13 mouse cellular contexts compared by ENCODE assay signal in the genomic region with DNA sequence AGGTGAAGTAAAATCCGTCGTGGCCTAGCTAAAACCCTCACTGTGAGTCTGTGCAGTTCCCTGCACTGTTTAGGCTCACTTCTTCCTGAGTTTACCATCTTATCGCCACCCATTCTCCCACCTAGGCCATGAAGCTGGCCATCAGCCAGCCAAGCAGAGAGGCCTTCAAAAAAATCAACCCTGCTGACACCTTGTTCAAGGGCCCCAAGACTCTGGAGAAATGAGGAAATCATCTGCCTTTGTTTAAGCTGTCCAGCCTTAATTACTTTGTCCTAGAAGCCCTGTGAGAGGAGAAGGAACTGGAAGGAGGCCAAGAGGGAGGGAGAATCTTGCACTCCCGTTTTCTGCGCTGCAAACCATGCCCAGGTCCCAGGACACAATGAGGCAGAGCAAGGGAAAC. TPM values are rescaled to one million over a fixed set of nuclear protein-coding genes. Genes with fewer than 3 reads are reported as not detected.
A peak's percentile ranks its signal among the peaks of the same experiment; 100 is the strongest.
DNase-seq lines count a peak whose midpoint lies in the region; ATAC-seq and TF ChIP-seq lines count a peak whose summit lies in the region.
"Had no signal": no experiment of that assay in that cellular context is flagged by ENCODE, and none has a peak within 500 bp of the region (broad histone marks: within the 10 kb centered on the region; RNA-seq: fewer than 3 reads in every experiment).

No protein-coding gene starts in this region.

- no peak for TF ChIP-seq EP300 in lung, postnatal 0 days (IDR thresholded peaks at IDR 0.05)

- no peak for DNase-seq in hindbrain, postnatal 0 days (ENCODE audit: low spot score)
- no peak for DNase-seq in hindbrain, embryonic 10.5 days (ENCODE audit: low spot score)
- no peak for DNase-seq in testis, postnatal 14 days (ENCODE audit: low spot score)
- DNase-seq in lung, postnatal 0 days (ENCODE audit: low spot score) = peak; percentile 79
- DNase-seq in c-Kit-positive CD71-positive TER-119-positive erythroid progenitor cells, embryonic 14.5 days (ENCODE audit: low spot score) = no peak

- no peaks in the 10 kb centered on the region for H3K27me3 ChIP-seq in hindbrain, postnatal 0 days (ENCODE audit: insufficient read depth, low read length)
- no peaks in the 10 kb centered on the region for H3K27me3 ChIP-seq in hindbrain, embryonic 10.5 days (ENCODE audit: insufficient read depth, poor library complexity, severe bottlenecking)
- H3K27me3 ChIP-seq in testis, adult 2 months (ENCODE audit: control insufficient read depth, insufficient read depth, low read length) = no peaks in the 10 kb centered on the region
- no peaks in the 10 kb centered on the region for H3K27me3 ChIP-seq in lung, postnatal 0 days (replicated peaks; ENCODE audit: insufficient read depth, low read length)
- H3K27me3 ChIP-seq: CH12.LX; liver, embryonic 15.5 days; neural tube, embryonic 15.5 days had no signal

- 0 out of 2 replicates have a peak, but pooled peaks cover 5% of the 10 kb centered on the region for H3K4me1 ChIP-seq in hindbrain, postnatal 0 days (ENCODE audit: insufficient read depth, low read length)
- peaks cover 11% of the 10 kb centered on the region; the same call in 1 of the 2 replicates for H3K4me1 ChIP-seq in hindbrain, embryonic 10.5 days (replicated peaks)
- no peaks in the 10 kb centered on the region; the same call in 1 of the 2 replicates for H3K4me1 ChIP-seq in testis, adult 2 months (ENCODE audit: control insufficient read depth, insufficient read depth, low read length)
- peaks cover 3% of the 10 kb centered on the region; the same call in 1 of the 2 replicates for H3K4me1 ChIP-seq in lung, postnatal 0 days (ENCODE audit: insufficient read depth, low read depth, low read length)
- H3K4me1 ChIP-seq: neural tube, embryonic 15.5 days had no signal

- H3K4me3 ChIP-seq in hindbrain, postnatal 0 days (ENCODE audit: low read length) = no peak overlapping the region
- no peak overlapping the region for H3K4me3 ChIP-seq in hindbrain, embryonic 10.5 days
- no peak overlapping the region for H3K4me3 ChIP-seq in testis, adult 2 months (ENCODE audit: control insufficient read depth, low read depth, low read length)
- H3K4me3 ChIP-seq in lung, postnatal 0 days (ENCODE audit: low read depth, low read length) = no peak overlapping the region
- H3K4me3 ChIP-seq: liver, embryonic 15.5 days; neural tube, embryonic 15.5 days had no signal

- no peak for ATAC-seq in hindbrain, postnatal 0 days
- ATAC-seq in lung, postnatal 0 days = peak; percentile 39
- no peak for ATAC-seq in megakaryocyte-erythroid progenitor cell, adult 5-6 weeks (replicated peaks; ENCODE audit: low FRiP score, low TSS enrichment, poor library complexity, severe bottlenecking)
- ATAC-seq: forebrain, embryonic 16.5 days; midbrain, embryonic 16.5 days had no signal

- no peak for TF ChIP-seq POLR2A in testis, adult 2 months (IDR thresholded peaks at IDR 0.05; ENCODE audit: control insufficient read depth, low read depth, low read length)

- no peak overlapping the region for H3K9ac ChIP-seq in hindbrain, postnatal 0 days (replicated peaks; ENCODE audit: low read length)
- no peak overlapping the region for H3K9ac ChIP-seq in lung, postnatal 0 days (replicated peaks; ENCODE audit: low read depth)
- H3K9ac ChIP-seq: liver, embryonic 15.5 days; neural tube, embryonic 15.5 days had no signal

- WGBS in hindbrain, postnatal 0 days = 60% methylated on average over 5 of the region's 5 CpGs
- WGBS in hindbrain, embryonic 10.5 days = 84% methylated on average over 5 of the region's 5 CpGs
- WGBS in lung, postnatal 0 days = 29% methylated on average over 5 of the region's 5 CpGs

- no peaks in the 10 kb centered on the region for H3K36me3 ChIP-seq in hindbrain, postnatal 0 days (ENCODE audit: insufficient read depth, low read length)
- no peaks in the 10 kb centered on the region for H3K36me3 ChIP-seq in hindbrain, embryonic 10.5 days
- no peaks in the 10 kb centered on the region for H3K36me3 ChIP-seq in testis, adult 2 months (ENCODE audit: control insufficient read depth, insufficient read depth, low read length)
- H3K36me3 ChIP-seq in lung, postnatal 0 days (ENCODE audit: insufficient read depth, low read length) = no peaks in the 10 kb centered on the region
- H3K36me3 ChIP-seq: liver, embryonic 15.5 days; neural tube, embryonic 15.5 days had no signal

- no peak for TF ChIP-seq CTCF in hindbrain, postnatal 0 days (IDR thresholded peaks at IDR 0.05; ENCODE audit: low read depth)
- no peak for TF ChIP-seq CTCF in testis, adult 2 months (IDR thresholded peaks at IDR 0.05; ENCODE audit: control insufficient read depth, insufficient read depth, insufficient replicate concordance, low read depth, low read length)
- TF ChIP-seq CTCF in lung, postnatal 0 days (IDR thresholded peaks at IDR 0.05) = no peak

- peak overlapping the region; percentile 9; the same call in 1 of the 2 replicates for H3K27ac ChIP-seq in hindbrain, postnatal 0 days
- no peak overlapping the region for H3K27ac ChIP-seq in hindbrain, embryonic 10.5 days
- H3K27ac ChIP-seq in testis, adult 2 months (ENCODE audit: control insufficient read depth, insufficient read depth, low read depth, low read length) = peak overlapping the region; percentile 25; the same call in 1 of the 2 replicates
- peak overlapping the region; percentile 90 for H3K27ac ChIP-seq in lung, postnatal 0 days (ENCODE audit: low read length)
- H3K27ac ChIP-seq: liver, embryonic 15.5 days; neural tube, embryonic 15.5 days had no signal

- H3K4me2 ChIP-seq in hindbrain, postnatal 0 days (ENCODE audit: low read depth, low read length) = no peak overlapping the region
- no peak overlapping the region for H3K4me2 ChIP-seq in lung, postnatal 0 days (replicated peaks; ENCODE audit: low read depth, low read length)
- H3K4me2 ChIP-seq: liver, embryonic 15.5 days; neural tube, embryonic 15.5 days had no signal

- no peaks in the 10 kb centered on the region for H3K9me3 ChIP-seq in hindbrain, postnatal 0 days (ENCODE audit: low read length)
- no peaks in the 10 kb centered on the region for H3K9me3 ChIP-seq in hindbrain, embryonic 10.5 days
- no peaks in the 10 kb centered on the region for H3K9me3 ChIP-seq in lung, postnatal 0 days (ENCODE audit: low read length)
- H3K9me3 ChIP-seq: liver, embryonic 15.5 days; neural tube, embryonic 15.5 days had no signal

RNA-seq across cellular contexts. Expression of gene Alg8, which starts 15.2 kb away (rescaled TPM):
- 5.2 and 6.0 TPM in 2 replicates for total RNA-seq in hindbrain, postnatal 0 days (2014; rRNA removed)
- 11.4 and 11.8 TPM in 2 replicates for polyA plus RNA-seq in hindbrain, postnatal 0 days (2015; fragmentation: Nextera tagmentation; extraction: Ambion mirVana)
- polyA plus RNA-seq in hindbrain, embryonic 10.5 days (2016; fragmentation: Nextera tagmentation; extraction: Ambion mirVana) = 42.1 and 52.9 TPM in 2 replicates
- polyA plus RNA-seq in testis, adult 2 months (2012; rRNA removed) = 39.4 and 50.3 TPM in 2 replicates
- 11.0 TPM in 2 replicates for polyA plus RNA-seq in lung, postnatal 0 days (2015; fragmentation: Nextera tagmentation; extraction: Ambion mirVana)
- 67.6 and 71.5 TPM in 2 replicates for total RNA-seq in megakaryocyte-erythroid progenitor cell, adult 5-6 weeks (2014; fragmentation: Nextera tagmentation)
- total RNA-seq in megakaryocyte-erythroid progenitor cell, adult 5-6 weeks (2017) = 35.9 and 46.3 TPM in 2 replicates

RNA-seq across cellular contexts. Expression of gene Kctd21, which starts 24.1 kb away (rescaled TPM):
- 5.2 and 8.4 TPM in 2 replicates for total RNA-seq in hindbrain, postnatal 0 days (2014; rRNA removed)
- 3.2 and 3.4 TPM in 2 replicates for polyA plus RNA-seq in hindbrain, postnatal 0 days (2015; fragmentation: Nextera tagmentation; extraction: Ambion mirVana)
- 4.5 and 4.8 TPM in 2 replicates for polyA plus RNA-seq in hindbrain, embryonic 10.5 days (2016; fragmentation: Nextera tagmentation; extraction: Ambion mirVana)
- 1.2 and 1.3 TPM in 2 replicates for polyA plus RNA-seq in testis, adult 2 months (2012; rRNA removed)
- polyA plus RNA-seq in lung, postnatal 0 days (2015; fragmentation: Nextera tagmentation; extraction: Ambion mirVana) = 5.7 and 6.1 TPM in 2 replicates
- 0.69 and 1.6 TPM in 2 replicates for total RNA-seq in megakaryocyte-erythroid progenitor cell, adult 5-6 weeks (2014; fragmentation: Nextera tagmentation)
- 0.76 and 1.7 TPM in 2 replicates for total RNA-seq in megakaryocyte-erythroid progenitor cell, adult 5-6 weeks (2017)

RNA-seq across cellular contexts. Expression of gene Usp35, which starts 24.4 kb away (rescaled TPM):
- 14.2 and 14.4 TPM in 2 replicates for total RNA-seq in hindbrain, postnatal 0 days (2014; rRNA removed)
- 2.4 and 3.6 TPM in 2 replicates for polyA plus RNA-seq in hindbrain, postnatal 0 days (2015; fragmentation: Nextera tagmentation; extraction: Ambion mirVana)
- polyA plus RNA-seq in hindbrain, embryonic 10.5 days (2016; fragmentation: Nextera tagmentation; extraction: Ambion mirVana) = 2.3 and 2.7 TPM in 2 replicates
- polyA plus RNA-seq in testis, adult 2 months (2012; rRNA removed) = 2.9 and 3.6 TPM in 2 replicates
- 1.5 and 1.6 TPM in 2 replicates for polyA plus RNA-seq in lung, postnatal 0 days (2015; fragmentation: Nextera tagmentation; extraction: Ambion mirVana)
- 0.44 and 2.9 TPM in 2 replicates for total RNA-seq in megakaryocyte-erythroid progenitor cell, adult 5-6 weeks (2014; fragmentation: Nextera tagmentation)
- not detected in 2 replicates for total RNA-seq in megakaryocyte-erythroid progenitor cell, adult 5-6 weeks (2017)
- total RNA-seq: common myeloid progenitor, adult 5-6 weeks had no signal

RNA-seq across cellular contexts. Expression of gene Ndufc2, which starts 43.5 kb away (rescaled TPM):
- total RNA-seq in hindbrain, postnatal 0 days (2014; rRNA removed) = 340 and 423 TPM in 2 replicates
- polyA plus RNA-seq in hindbrain, postnatal 0 days (2015; fragmentation: Nextera tagmentation; extraction: Ambion mirVana) = 697 and 742 TPM in 2 replicates
- polyA plus RNA-seq in hindbrain, embryonic 10.5 days (2016; fragmentation: Nextera tagmentation; extraction: Ambion mirVana) = 322 and 341 TPM in 2 replicates
- polyA plus RNA-seq in testis, adult 2 months (2012; rRNA removed) = 46.2 and 81.2 TPM in 2 replicates
- polyA plus RNA-seq in lung, postnatal 0 days (2015; fragmentation: Nextera tagmentation; extraction: Ambion mirVana) = 461 and 535 TPM in 2 replicates
- total RNA-seq in megakaryocyte-erythroid progenitor cell, adult 5-6 weeks (2014; fragmentation: Nextera tagmentation) = 188 and 266 TPM in 2 replicates
- total RNA-seq in megakaryocyte-erythroid progenitor cell, adult 5-6 weeks (2017) = 369 and 388 TPM in 2 replicates
